Mouse (Mus musculus) C2C12 (cell line): ENCODE measurements at regions not wholly inside any gene's neighbourhood (a gene's known extent, or its start where the extent isn't known, plus 50 kb on each side); places are given as distances from the start of the nearest gene placed in this dataset.

Source experiments
- CEBPB ChIP-seq: IDR thresholded peaks from one replicate; pipeline ENCODE4 v1.6.1; 2011; ENCODE audit warnings: low read depth, mild to moderate bottlenecking, control low read depth, moderate library complexity
- CTCF ChIP-seq: IDR thresholded peaks from one replicate; pipeline ENCODE4 v1.5.1; 2011; ENCODE audit not compliant: control insufficient read depth, insufficient read depth, insufficient read length
- MAX ChIP-seq: IDR thresholded peaks from one replicate; pipeline ENCODE4 v1.6.1; 2011; ENCODE audit warnings: mild to moderate bottlenecking, control low read depth
- MYOG ChIP-seq: IDR thresholded peaks from one replicate; pipeline ENCODE4 v1.6.1; 2011; ENCODE audit not compliant: control insufficient read depth, insufficient read length; ENCODE audit errors: extremely low read depth
- USF1 ChIP-seq: IDR thresholded peaks from one replicate; pipeline ENCODE4 v1.6.1; 2011; ENCODE audit warnings: low read depth, mild to moderate bottlenecking, control low read depth, moderate library complexity

DNA sequence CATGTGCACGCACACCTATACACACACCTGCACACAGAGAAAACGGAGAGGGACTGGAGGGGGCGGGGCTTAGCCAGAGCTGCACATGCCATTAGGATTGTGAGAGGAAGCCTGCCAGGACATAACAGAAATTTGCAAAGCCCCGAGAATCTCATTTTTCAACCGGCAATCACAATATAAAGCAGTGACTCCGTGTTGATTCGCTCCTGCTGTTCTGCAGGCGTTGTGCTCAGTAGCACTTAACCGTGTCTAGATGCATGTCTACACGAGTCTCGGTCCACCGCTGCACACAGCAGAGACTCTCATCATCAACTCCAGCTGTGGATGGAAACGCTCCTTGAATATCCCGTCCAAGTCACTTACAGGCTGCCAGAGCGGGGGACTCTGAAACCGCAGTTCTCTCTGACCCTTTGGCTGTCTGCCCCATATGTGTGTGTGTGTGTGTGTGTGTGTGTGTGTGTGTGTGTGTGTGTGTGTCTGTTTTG is 260.1 kb upstream of the Sulf2 start:
- no peak for TF ChIP-seq CTCF
- no peak for TF ChIP-seq MAX
- TF ChIP-seq CEBPB: no peak
- TF ChIP-seq USF1: no peak
- no peak for TF ChIP-seq MYOG
